Mouse (Mus musculus) MN1 (cell line): ENCODE data around the gene Zfp219.
"Not testable (repeated sequence)": the region's sequence is repeated elsewhere in the genome, so short reads cannot be mapped to it uniquely, and the experiment has no call there.

ENCODE experiments used
- DNase-seq: peaks from one replicate; pipeline ENCODE4 v3.0.0-alpha.2; 2016; ENCODE audit warnings: low spot score

Gene Zfp219

DNA sequence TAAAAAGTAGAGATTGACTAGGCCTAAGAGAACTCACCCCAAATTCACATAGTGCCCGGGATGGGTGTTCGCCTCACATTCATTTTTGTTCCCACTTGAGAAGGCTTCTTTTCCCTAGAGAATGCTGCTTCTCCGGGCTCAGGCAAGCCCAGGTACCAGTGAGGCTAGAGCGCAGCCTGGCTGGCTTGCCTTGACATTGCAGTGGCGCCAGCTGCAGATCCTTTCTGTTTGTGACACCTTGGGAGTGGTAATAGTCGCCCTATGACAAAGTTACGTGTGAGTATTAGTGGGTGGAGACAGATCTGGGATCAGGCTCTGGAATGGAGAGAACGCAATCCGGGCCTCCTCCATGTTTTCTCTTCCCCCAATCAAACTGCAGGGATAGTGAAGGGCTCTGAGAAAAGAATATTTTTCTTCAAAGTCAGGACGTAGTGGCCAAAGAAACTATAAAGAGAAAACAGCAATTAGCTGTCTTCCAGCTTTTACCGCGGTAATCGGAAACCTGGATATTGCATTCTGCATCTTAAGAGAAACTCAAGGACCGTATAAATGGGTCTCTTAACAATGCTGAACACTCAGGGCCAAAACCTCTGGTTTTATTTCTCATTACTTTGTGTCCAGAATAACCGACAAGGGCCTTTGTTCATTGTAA, at the start of gene Zfp219:
Gene Zfp219 (minus strand): TSS at position 248 of the 652 bp plus-strand sequence.
- DNase-seq: peak; percentile 91

- DNase-seq: no peak
These were observed 45.6 kb upstream of the Zfp219 start for GRCm38 (mm10) chr14:52066135-52066534.

GRCm38 (mm10) chr14:52061798-52062197, 41.3 kb upstream of the Zfp219 start:
- no peak for DNase-seq

GRCm38 (mm10) chr14:52060800-52061199, 40.3 kb upstream of the Zfp219 start:
- DNase-seq: no peak

GRCm38 (mm10) chr14:52059982-52060381, 39.4 kb upstream of the Zfp219 start:
- DNase-seq: no peak

- DNase-seq: not testable (repeated sequence)
These were observed 32.2 kb upstream of the Zfp219 start for GRCm38 (mm10) chr14:52052720-52053119.

DNA sequence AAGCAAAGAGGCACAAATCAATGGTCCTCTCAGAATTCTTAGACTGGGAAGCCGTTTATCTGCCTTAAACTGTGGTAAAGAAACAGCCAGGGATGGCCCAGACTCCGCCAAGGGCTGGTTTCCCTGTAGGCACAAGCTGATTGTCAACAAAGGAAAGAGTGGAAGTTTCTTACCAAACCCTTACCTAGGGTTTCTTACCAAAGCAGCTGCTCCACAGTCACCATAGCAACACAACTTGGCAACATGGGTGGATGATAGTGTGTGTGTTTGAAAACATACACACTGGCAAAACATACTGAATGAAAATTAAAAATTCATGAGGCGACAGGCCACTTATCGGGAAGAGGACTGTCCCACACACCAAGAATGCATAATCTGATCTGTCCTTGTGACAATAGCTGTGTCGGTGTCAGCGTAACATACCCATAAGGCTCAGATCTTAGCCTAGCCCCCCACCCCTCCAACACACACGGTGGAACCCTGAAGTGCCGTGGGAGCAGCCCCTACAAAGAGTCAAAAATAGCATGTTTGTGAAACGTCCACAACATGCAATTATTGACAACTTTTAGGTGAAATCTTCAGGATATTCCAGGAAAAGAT, 25.5 kb upstream of the Zfp219 start:
- DNase-seq: no peak

GRCm38 (mm10) chr14:52044901-52045678, 24.6 kb upstream of the Zfp219 start:
- DNase-seq: peak; percentile 56

GRCm38 (mm10) chr14:52043446-52043845, 22.9 kb upstream of the Zfp219 start:
- DNase-seq: no peak

DNA sequence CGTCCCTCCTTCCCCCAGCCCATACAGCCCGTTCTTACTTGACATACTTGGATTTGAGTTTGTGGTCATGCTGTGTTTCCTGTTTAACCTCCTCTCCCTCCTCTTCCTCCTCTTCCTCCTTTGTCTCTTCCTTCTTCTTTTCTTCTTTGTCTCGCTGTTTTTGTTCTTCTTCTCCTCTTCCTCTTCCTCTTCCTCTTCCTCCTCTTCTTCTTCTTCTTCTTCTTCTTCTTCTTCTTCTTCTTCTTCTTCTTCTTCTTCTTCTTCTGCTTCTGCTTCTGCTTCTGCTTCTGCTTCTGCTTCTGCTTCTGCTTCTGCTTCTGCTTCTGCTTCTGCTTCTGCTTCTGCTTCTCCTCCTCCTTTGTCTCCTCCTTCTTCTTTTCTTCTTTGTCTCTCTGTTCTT, 21.8 kb upstream of the Zfp219 start, which contains the start of gene Olfr221:
Gene Olfr221 (minus strand): TSS at position 101 of the 400 bp plus-strand sequence.
- not testable (repeated sequence) for DNase-seq

GRCm38 (mm10) chr14:52039332-52039731, 18.8 kb upstream of the Zfp219 start:
- DNase-seq: no peak

DNA sequence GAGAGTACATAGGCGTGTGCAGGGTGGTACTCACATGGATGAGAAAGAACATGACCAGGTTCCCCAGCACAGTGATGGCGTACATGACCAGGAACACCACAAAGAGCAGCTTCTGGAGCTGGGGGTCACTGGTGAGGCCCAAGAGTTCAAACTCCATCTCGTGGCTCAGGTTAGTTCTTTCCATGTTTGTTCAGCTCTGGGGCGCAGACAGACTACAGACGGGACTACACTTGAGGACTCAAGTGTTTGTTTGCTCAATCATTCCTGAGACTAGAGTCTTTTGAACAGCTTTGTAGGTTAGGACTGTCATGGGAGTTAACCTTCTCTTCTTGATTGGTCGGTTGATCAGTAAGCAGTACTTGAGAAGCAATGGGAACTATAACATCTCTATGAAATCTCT, 15.4 kb upstream of the Zfp219 start:
- no peak for DNase-seq

- no peak for DNase-seq
These were observed 5.8 kb upstream of the Zfp219 start for GRCm38 (mm10) chr14:52026342-52026741.

- no peak for DNase-seq
These were observed 3.6 kb upstream of the Zfp219 start for GRCm38 (mm10) chr14:52024133-52024532.

- DNase-seq: peak; percentile 94
These were observed 2.4 kb upstream of the Zfp219 start for GRCm38 (mm10) chr14:52022709-52023459.

DNA sequence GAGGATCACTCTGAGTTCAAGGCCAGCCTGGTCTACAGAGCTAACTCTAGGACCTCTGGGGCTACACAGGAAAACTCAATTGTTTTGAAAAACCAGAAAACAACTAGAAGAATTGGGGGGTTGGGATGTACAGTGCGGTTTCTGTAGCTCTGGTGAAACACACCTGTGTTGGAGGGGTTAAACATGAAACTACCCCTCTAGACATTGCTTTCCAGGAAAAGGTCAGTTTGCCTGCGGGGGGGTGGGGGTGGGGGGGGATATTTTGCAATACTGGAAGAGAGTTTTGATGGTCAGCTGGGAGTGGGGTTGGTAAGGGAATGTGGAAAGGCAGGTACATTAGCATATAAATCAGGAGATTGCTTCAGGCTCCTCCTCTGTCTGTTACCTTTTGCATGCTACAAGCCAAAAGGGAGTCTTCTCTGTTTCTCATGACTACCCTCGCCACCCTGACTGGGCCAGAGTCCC, 1.7 kb upstream of the Zfp219 start:
- DNase-seq: no peak

GRCm38 (mm10) chr14:52021568-52022212, 1.2 kb upstream of the Zfp219 start:
- no peak for DNase-seq

DNA sequence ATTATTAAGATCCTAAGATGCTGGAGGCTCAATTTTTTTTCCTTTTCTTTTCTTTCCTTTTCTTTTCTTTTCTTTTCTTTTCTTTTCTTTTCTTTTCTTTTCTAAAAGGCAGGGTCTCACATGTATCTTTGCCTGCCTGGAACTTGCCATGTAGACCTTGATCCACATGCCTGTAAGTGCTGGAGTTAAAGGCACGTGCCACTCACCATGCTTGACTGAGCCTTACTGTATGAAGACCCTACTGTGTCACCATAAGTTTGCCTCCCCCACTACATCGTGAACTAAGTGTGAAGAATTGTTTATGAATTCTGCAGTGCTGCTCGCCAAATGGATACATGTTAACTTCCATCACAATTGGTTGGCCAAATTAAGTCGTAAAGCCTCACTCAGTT, 601 bp upstream of the Zfp219 start:
- DNase-seq: no peak

DNA sequence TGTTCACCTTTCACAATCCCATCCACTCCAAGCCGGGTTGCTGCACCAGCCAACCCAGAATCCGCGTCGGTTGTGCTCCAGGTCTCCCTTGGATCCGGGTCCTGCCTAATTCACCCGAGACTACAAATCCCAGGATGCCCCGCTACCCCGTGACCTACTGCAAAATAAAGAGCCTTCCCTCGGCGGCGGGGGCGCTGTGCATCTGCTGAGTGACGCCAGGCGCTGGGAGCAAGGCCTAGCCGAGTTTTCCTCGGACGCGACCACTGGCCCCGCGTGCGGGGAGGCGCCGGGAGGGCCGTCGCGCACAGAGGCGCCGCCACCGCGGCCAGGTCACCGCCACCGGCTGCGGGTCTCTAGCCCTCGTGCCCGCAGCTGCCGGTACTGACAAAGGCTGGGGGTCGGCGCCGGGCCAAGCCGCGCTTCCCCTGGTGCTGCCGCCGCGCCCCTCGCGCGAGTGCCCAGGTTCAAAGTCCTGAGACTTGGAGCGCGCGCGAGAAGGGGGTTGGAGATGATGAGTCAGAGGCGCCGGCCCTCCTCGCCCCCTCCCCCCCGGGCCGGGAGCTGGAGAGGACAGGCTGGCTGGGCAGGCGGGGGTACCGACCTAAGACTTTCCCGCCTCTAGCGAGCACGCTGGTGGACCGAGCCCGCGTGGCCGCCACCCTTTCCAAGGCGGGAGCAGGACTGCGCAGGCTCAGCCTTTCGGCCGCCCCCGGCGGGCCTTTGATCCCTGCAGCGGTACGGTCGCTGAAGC, 768 bp downstream of the Zfp219 start:
- peak; percentile 98 for DNase-seq

- DNase-seq: no peak
These were observed 1.4 kb downstream of the Zfp219 start for GRCm38 (mm10) chr14:52019051-52019589.
